Mouse (Mus musculus) myocyte (in vitro differentiated cells): ENCODE measurements at regions not wholly inside any gene's neighbourhood (a gene's known extent, or its start where the extent isn't known, plus 50 kb on each side); places are given as distances from the start of the nearest gene placed in this dataset.

Experiments
- H3K27me3 ChIP-seq: one replicate; pipeline ENCODE4 v1.6.1; 2011; ENCODE audit not compliant: control insufficient read depth, insufficient read depth, insufficient read length
- H3K36me3 ChIP-seq: one replicate; pipeline ENCODE4 v1.6.1; 2011; ENCODE audit not compliant: control insufficient read depth, insufficient read depth
- H3K4me2 ChIP-seq: one replicate; pipeline ENCODE4 v1.6.1; 2011; ENCODE audit warnings: low read depth, control low read depth
- H3K4me3 ChIP-seq: one replicate; pipeline ENCODE4 v1.5.1; 2011; ENCODE audit warnings: mild to moderate bottlenecking, control low read depth, moderate library complexity
- H3K79me2 ChIP-seq: one replicate; pipeline ENCODE4 v1.6.1; 2011; ENCODE audit not compliant: control insufficient read depth, insufficient read depth
- H3ac ChIP-seq: one replicate; pipeline ENCODE4 v1.6.1; 2011; ENCODE audit not compliant: control insufficient read depth, insufficient read length
- CEBPB ChIP-seq: IDR thresholded peaks from 2 replicates; pipeline ENCODE4 v1.6.1; 2011; ENCODE audit warnings: mild to moderate bottlenecking, moderate library complexity; ENCODE audit not compliant: poor library complexity, insufficient read depth, severe bottlenecking
- E2F4 ChIP-seq: IDR thresholded peaks from one replicate; pipeline ENCODE4 v1.6.1; 2011; ENCODE audit warnings: mild to moderate bottlenecking, control low read depth, moderate library complexity; ENCODE audit not compliant: insufficient read depth
- MAX ChIP-seq: IDR thresholded peaks from one replicate; pipeline ENCODE4 v1.6.1; 2011; ENCODE audit warnings: low read depth, mild to moderate bottlenecking, control low read depth
- MYOD1 ChIP-seq, 3 experiments: IDR thresholded peaks; one replicate each; pipeline ENCODE4 v1.6.1; 2011; ENCODE audit warnings: control low read depth in 2 of 3, low read depth in 2 of 3, mild to moderate bottlenecking in 2 of 3, moderate library complexity in 1 of 3; ENCODE audit not compliant: insufficient read length in 2 of 3, control insufficient read depth in 1 of 3
- MYOG ChIP-seq, 3 experiments: IDR thresholded peaks; one replicate each; pipeline ENCODE4 v1.6.1; 2011; ENCODE audit warnings: control low read depth in 2 of 3, low read depth in 2 of 3, mild to moderate bottlenecking in 2 of 3; ENCODE audit not compliant: insufficient read length in 2 of 3, control insufficient read depth in 1 of 3, insufficient read depth in 1 of 3
- POLR2A ChIP-seq: IDR thresholded peaks from one replicate; pipeline ENCODE4 v1.6.1; 2011; ENCODE audit warnings: low read depth, mild to moderate bottlenecking, control low read depth, moderate library complexity; ENCODE audit not compliant: insufficient read length
- POLR2AphosphoS2 ChIP-seq: IDR thresholded peaks from one replicate; pipeline ENCODE4 v1.6.1; 2011; ENCODE audit warnings: low read depth, control low read depth; ENCODE audit not compliant: insufficient read length
- REST ChIP-seq: IDR thresholded peaks from one replicate; pipeline ENCODE4 v1.6.1; 2011; ENCODE audit warnings: mild to moderate bottlenecking, control low read depth, moderate library complexity; ENCODE audit not compliant: insufficient read depth, insufficient read length
- SRF ChIP-seq: IDR thresholded peaks from one replicate; pipeline ENCODE4 v1.6.1; 2011; ENCODE audit warnings: low read depth; ENCODE audit not compliant: control insufficient read depth, insufficient read length
- TCF12 ChIP-seq: IDR thresholded peaks from one replicate; pipeline ENCODE4 v1.6.1; 2011; ENCODE audit warnings: mild to moderate bottlenecking, control low read depth; ENCODE audit not compliant: poor library complexity, insufficient read depth, severe bottlenecking
- TCF3 ChIP-seq: IDR thresholded peaks from one replicate; pipeline ENCODE4 v1.6.1; 2011; ENCODE audit warnings: low read depth, control low read depth; ENCODE audit not compliant: insufficient read length
- USF1 ChIP-seq: IDR thresholded peaks from one replicate; pipeline ENCODE4 v1.6.1; 2011; ENCODE audit warnings: low read depth, mild to moderate bottlenecking, control low read depth, moderate library complexity

GRCm38 (mm10) chr10:98744246-98744645 is 170.0 kb upstream of the Atp2b1 start:
- Histone ChIP-seq H3K4me2 (peak overlapping the region; percentile 4), H3K4me3 (no peak overlapping the region), H3ac (no peak overlapping the region), H3K27me3 (no peaks in the 10 kb centered on the region), H3K79me2 (no peaks in the 10 kb centered on the region), H3K36me3 (no peaks in the 10 kb centered on the region)
- no peak for TF ChIP-seq SRF
- no peak for TF ChIP-seq E2F4
- TF ChIP-seq TCF12: no peak
- no peak for TF ChIP-seq MYOD1 (IDR thresholded peaks at IDR 0.05; ENCODE audit: control insufficient read depth in 1 of 3, insufficient read length in 2 of 3, low read depth in 2 of 3)
- TF ChIP-seq TCF3: no peak
- TF ChIP-seq CEBPB: no peak
- TF ChIP-seq POLR2A: no peak
- no peak for TF ChIP-seq USF1
- TF ChIP-seq MAX: no peak
- TF ChIP-seq MYOG (IDR thresholded peaks at IDR 0.05; ENCODE audit: control insufficient read depth in 1 of 3, insufficient read depth in 1 of 3, insufficient read length in 2 of 3, low read depth in 2 of 3): no peak
- no peak for TF ChIP-seq REST
- no peak for TF ChIP-seq POLR2AphosphoS2

- Histone ChIP-seq H3K4me3 (no peak overlapping the region), H3K4me2 (no peak overlapping the region), H3K27me3 (no peaks in the 10 kb centered on the region), H3K79me2 (no peaks in the 10 kb centered on the region), H3K36me3 (no peaks in the 10 kb centered on the region), H3ac (no peak overlapping the region)
- TF ChIP-seq USF1 (no peak), E2F4 (no peak), TCF12 (no peak), CEBPB (no peak), MYOG (IDR thresholded peaks at IDR 0.05; ENCODE audit: control insufficient read depth in 1 of 3, insufficient read depth in 1 of 3, insufficient read length in 2 of 3, low read depth in 2 of 3) (no peak), MAX (no peak), POLR2AphosphoS2 (no peak), POLR2A (no peak), SRF (no peak), MYOD1 (IDR thresholded peaks at IDR 0.05; ENCODE audit: control insufficient read depth in 1 of 3, insufficient read length in 2 of 3, low read depth in 2 of 3) (no peak)
Observed at GRCm38 (mm10) chr10:98744662-98745061, 169.5 kb upstream of the Atp2b1 start.

- TF ChIP-seq E2F4 (no peak), TCF12 (no peak), POLR2AphosphoS2 (no peak), SRF (no peak), TCF3 (no peak)
- H3K36me3 ChIP-seq: no peaks in the 10 kb centered on the region
- no peaks in the 10 kb centered on the region for H3K27me3 ChIP-seq
- no peaks in the 10 kb centered on the region for H3K79me2 ChIP-seq
- no peak overlapping the region for H3K4me2 ChIP-seq
- H3K4me3 ChIP-seq: no peak overlapping the region
- no peak overlapping the region for H3ac ChIP-seq
Observed at GRCm38 (mm10) chr10:98745409-98745808, 168.8 kb upstream of the Atp2b1 start.

GRCm38 (mm10) chr10:98745861-98746260 is 168.3 kb upstream of the Atp2b1 start:
- H3K79me2 ChIP-seq: no peaks in the 10 kb centered on the region
- no peak overlapping the region for H3K4me3 ChIP-seq
- H3K36me3 ChIP-seq: no peaks in the 10 kb centered on the region

GRCm38 (mm10) chr10:98748856-98749583 is 165.2 kb upstream of the Atp2b1 start:
- no peaks in the 10 kb centered on the region for H3K36me3 ChIP-seq
- H3K4me3 ChIP-seq: no peak overlapping the region
- no peak overlapping the region for H3ac ChIP-seq
- TF ChIP-seq E2F4 (no peak), MYOD1 (IDR thresholded peaks at IDR 0.05; ENCODE audit: control insufficient read depth in 1 of 3, insufficient read length in 2 of 3, low read depth in 2 of 3) (peak in 1 of 3 experiments; percentile 25)
- H3K27me3 ChIP-seq: no peaks in the 10 kb centered on the region
- peak overlapping the region; percentile 68 for H3K4me2 ChIP-seq
- H3K79me2 ChIP-seq: no peaks in the 10 kb centered on the region

More at GRCm38 (mm10) chr10:98745861-98746260, 168.3 kb upstream of the Atp2b1 start:
- Histone ChIP-seq H3K4me2 (no peak overlapping the region), H3ac (no peak overlapping the region), H3K27me3 (no peaks in the 10 kb centered on the region)
- TF ChIP-seq USF1: no peak
- TF ChIP-seq POLR2A: no peak
- TF ChIP-seq E2F4: no peak

- Histone ChIP-seq H3K79me2 (no peaks in the 10 kb centered on the region), H3K4me2 (peak overlapping the region; percentile 68), H3ac (no peak overlapping the region), H3K4me3 (no peak overlapping the region), H3K36me3 (no peaks in the 10 kb centered on the region), H3K27me3 (no peaks in the 10 kb centered on the region)
- TF ChIP-seq POLR2AphosphoS2 (no peak), MAX (no peak)
Observed at GRCm38 (mm10) chr10:98749584-98749947, 164.6 kb upstream of the Atp2b1 start.
